Mouse (Mus musculus) megakaryocyte, embryonic 14.5 days (primary cell): Measurements from ENCODE around the gene Nin.

Experiments
- FLI1 ChIP-seq: IDR thresholded peaks from 2 replicates; pipeline ENCODE4 v1.6.1; 2012; ENCODE audit warnings: low read length, inconsistent platforms, mixed read lengths
- GATA1 ChIP-seq: IDR thresholded peaks from 3 replicates; pipeline ENCODE4 v1.6.1; 2012; ENCODE audit warnings: mixed read lengths, low read length, inconsistent platforms, borderline replicate concordance

DNA sequence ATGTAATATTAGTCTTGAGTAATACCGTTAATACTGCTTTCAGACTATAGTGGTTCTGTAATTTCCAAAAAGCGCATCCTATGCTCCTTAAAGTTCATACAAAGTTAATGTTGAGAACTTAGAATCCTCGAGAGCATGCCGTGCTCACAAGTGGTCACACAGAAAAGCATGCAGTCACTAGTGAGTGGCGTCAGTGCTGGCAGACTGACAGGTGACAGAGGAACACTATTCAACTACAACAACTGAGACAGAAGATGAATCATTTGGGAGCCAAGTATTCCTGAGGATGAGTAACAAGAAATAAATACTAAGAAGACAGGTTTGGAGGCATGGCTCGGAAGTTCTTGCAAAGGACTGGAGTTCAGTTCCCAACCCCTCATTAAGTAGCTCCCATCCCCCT, 146.4 kb downstream of the Nin start:
- TF ChIP-seq GATA1: no peak
- no peak for TF ChIP-seq FLI1
